Mouse (Mus musculus): ENCODE results near the gene Tmem159.

GRCm38 (mm10) chr7:120064045-120064444, 38.1 kb upstream of the Tmem159 start:
- no peak for TF ChIP-seq POLR2A (IDR thresholded peaks at IDR 0.05; ENCODE audit: control insufficient read depth, extremely low read depth, insufficient read depth, low read length, poor library complexity)
- TF ChIP-seq CTCF (IDR thresholded peaks at IDR 0.05; ENCODE audit: borderline replicate concordance, control insufficient read depth, extremely low read depth, insufficient read depth, low read length, poor library complexity): no peak
